Comparison of ENCODE assay signal across 8 mouse cellular contexts in the genomic region with DNA sequence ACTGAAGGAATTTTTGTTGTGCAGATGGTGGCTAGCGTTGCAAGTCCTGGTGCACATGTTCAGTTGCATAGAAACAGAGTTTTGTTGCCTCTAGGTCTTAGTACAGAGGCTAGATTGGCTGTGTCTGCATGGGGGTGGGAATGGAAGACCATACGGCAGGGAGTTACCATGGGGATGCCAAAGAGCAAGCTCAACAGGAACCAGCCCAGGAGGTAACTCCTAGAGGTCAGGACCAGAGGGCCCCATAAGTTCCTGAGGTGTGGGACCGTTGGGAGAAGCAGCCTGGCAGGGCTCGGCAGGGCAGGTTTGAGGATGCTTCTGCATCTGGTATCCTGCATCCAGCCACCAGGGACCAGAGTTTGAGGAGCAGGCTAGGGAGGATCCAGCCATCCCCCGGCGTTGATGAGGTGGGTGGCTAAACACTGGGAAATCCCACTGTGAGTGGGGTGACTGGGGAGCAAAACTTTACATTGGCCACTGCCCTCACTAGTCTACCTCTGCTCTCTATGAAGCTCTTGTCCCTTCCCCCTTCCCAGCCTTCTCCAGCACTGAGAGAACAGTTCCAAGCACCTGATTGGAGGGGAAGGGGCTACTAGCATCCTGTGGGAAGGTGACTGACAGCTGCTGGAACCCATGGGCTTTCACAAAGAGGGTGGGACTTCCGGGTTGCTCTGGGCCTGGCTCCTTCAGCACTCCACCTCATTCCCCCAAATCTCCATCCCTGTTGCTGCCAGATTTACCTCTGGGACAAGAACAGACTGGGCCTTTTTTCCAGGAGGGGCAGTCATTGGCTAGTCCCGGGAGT. TPM values are rescaled to one million over a fixed set of nuclear protein-coding genes. Genes with fewer than 3 reads are reported as not detected.
A peak's percentile ranks its signal among the peaks of the same experiment; 100 is the strongest.
DNase-seq lines count a peak whose midpoint lies in the region; ATAC-seq and TF ChIP-seq lines count a peak whose summit lies in the region.

No protein-coding gene starts in this region.

- no peaks in the 10 kb centered on the region for H3K9me3 ChIP-seq in erythroblast, embryonic 14.5 days (ENCODE audit: control insufficient read depth, low read length)
- H3K9me3 ChIP-seq in forebrain, embryonic 14.5 days (replicated peaks; ENCODE audit: control insufficient read depth, low read length) = no peaks in the 10 kb centered on the region
- H3K9me3 ChIP-seq in kidney, embryonic 16.5 days (ENCODE audit: low read length) = no peaks in the 10 kb centered on the region
- no peaks in the 10 kb centered on the region for H3K9me3 ChIP-seq in liver, embryonic 16.5 days (replicated peaks; ENCODE audit: control insufficient read depth, low read length)

- DNase-seq in Patski (ENCODE audit: low read depth, low spot score) = peak; percentile 44
- DNase-seq in forebrain, embryonic 14.5 days (ENCODE audit: low spot score) = peak; percentile 93
- DNase-seq in right cerebral cortex, adult 2 months (ENCODE audit: low spot score in 2 of 2) = peak; percentile 45 to 46
- DNase-seq in adrenal gland, adult 2 months = no peak

- CTCF ChIA-PET in Patski (lab: Charles Lee) = interaction anchor here (1.1 to 1.3 kb wide), 2 partner anchors 9 to 10 kb away, joined by 3 read pairs; no protein-coding TSS in a partner anchor

- H3K9ac ChIP-seq in forebrain, embryonic 14.5 days (ENCODE audit: low read length) = peak overlapping the region; percentile 89
- H3K9ac ChIP-seq in kidney, embryonic 16.5 days (replicated peaks; ENCODE audit: low read length) = peak overlapping the region; percentile 93
- peak overlapping the region; percentile 82 for H3K9ac ChIP-seq in liver, embryonic 16.5 days (ENCODE audit: low read depth, low read length)

- peak overlapping the region; percentile 39; the same call in 1 of the 2 replicates for H3K27ac ChIP-seq in forebrain, embryonic 14.5 days (ENCODE audit: low read depth, low read length)
- peak overlapping the region; percentile 27; the same call in 1 of the 2 replicates for H3K27ac ChIP-seq in kidney, embryonic 16.5 days (ENCODE audit: low read length)
- no peak overlapping the region for H3K27ac ChIP-seq in liver, embryonic 16.5 days (ENCODE audit: low read length)

- H3K36me3 ChIP-seq in erythroblast, embryonic 14.5 days (ENCODE audit: control insufficient read depth) = peaks cover 40% of the 10 kb centered on the region
- peaks cover 28% of the 10 kb centered on the region for H3K36me3 ChIP-seq in forebrain, embryonic 14.5 days (ENCODE audit: control insufficient read depth, insufficient read depth, low read length)
- H3K36me3 ChIP-seq in kidney, embryonic 16.5 days (ENCODE audit: insufficient read depth, low read length) = peaks cover 7% of the 10 kb centered on the region; the same call in 1 of the 2 replicates
- no peaks in the 10 kb centered on the region for H3K36me3 ChIP-seq in liver, embryonic 16.5 days (ENCODE audit: control insufficient read depth, insufficient read depth)

- peak overlapping the region; percentile 99 for H3K4me2 ChIP-seq in forebrain, embryonic 14.5 days (ENCODE audit: low read length)
- peak overlapping the region; percentile 96 for H3K4me2 ChIP-seq in kidney, embryonic 16.5 days (replicated peaks; ENCODE audit: low read depth, low read length)
- peak overlapping the region; percentile 92 for H3K4me2 ChIP-seq in liver, embryonic 16.5 days (ENCODE audit: low read depth, low read length)

- POLR2A ChIA-PET in Patski (lab: Charles Lee) = interaction anchor here (1.1 kb wide), 1 partner anchor 10 kb away, joined by 3 read pairs; no protein-coding TSS in a partner anchor

- H3K4me3 ChIP-seq in erythroblast, embryonic 14.5 days (replicated peaks) = peak overlapping the region; percentile 77
- H3K4me3 ChIP-seq in forebrain, embryonic 14.5 days (ENCODE audit: low read depth, low read length) = peak overlapping the region; percentile 89
- H3K4me3 ChIP-seq in kidney, embryonic 16.5 days (ENCODE audit: low read length) = peak overlapping the region; percentile 96
- H3K4me3 ChIP-seq in liver, embryonic 16.5 days (ENCODE audit: low read depth, low read length) = peak overlapping the region; percentile 80

- no peaks in the 10 kb centered on the region for H3K27me3 ChIP-seq in erythroblast, embryonic 14.5 days (ENCODE audit: control insufficient read depth)
- no peaks in the 10 kb centered on the region for H3K27me3 ChIP-seq in Patski
- H3K27me3 ChIP-seq in forebrain, embryonic 14.5 days (replicated peaks; ENCODE audit: control insufficient read depth, insufficient read depth, low read length) = no peaks in the 10 kb centered on the region
- no peaks in the 10 kb centered on the region for H3K27me3 ChIP-seq in kidney, embryonic 16.5 days (ENCODE audit: insufficient read depth, low read length)
- H3K27me3 ChIP-seq in liver, embryonic 16.5 days (ENCODE audit: control insufficient read depth, insufficient read depth, low read depth, low read length) = no peaks in the 10 kb centered on the region

- no peak for ATAC-seq in erythroblast, adult 5-6 weeks (replicated peaks; ENCODE audit: low FRiP score, poor library complexity, severe bottlenecking)
- ATAC-seq in Patski = peak; percentile 41
- ATAC-seq in forebrain, embryonic 14.5 days = peak; percentile 56
- peak; percentile 21; the same call in 1 of the 2 replicates for ATAC-seq in kidney, embryonic 16.5 days (ENCODE audit: low FRiP score, low TSS enrichment)
- no peak for ATAC-seq in liver, embryonic 16.5 days (ENCODE audit: low read depth)

- in situ Hi-C loops in Patski (cut with MboI; ENCODE audit: low pct_unique_long_range_greater_than_20kb) = no loop called here

- H3K4me1 ChIP-seq in erythroblast, embryonic 14.5 days (ENCODE audit: control insufficient read depth) = peaks cover 42% of the 10 kb centered on the region
- peaks cover 16% of the 10 kb centered on the region for H3K4me1 ChIP-seq in forebrain, embryonic 14.5 days (ENCODE audit: control insufficient read depth, insufficient read depth, low read length)
- H3K4me1 ChIP-seq in kidney, embryonic 16.5 days (ENCODE audit: insufficient read depth, low read length) = peaks cover 19% of the 10 kb centered on the region
- H3K4me1 ChIP-seq in liver, embryonic 16.5 days (ENCODE audit: control insufficient read depth, low read depth, low read length) = peaks cover 21% of the 10 kb centered on the region

- WGBS in forebrain, embryonic 14.5 days = 4% methylated on average over 8 of the region's 8 CpGs
- 4% methylated on average over 8 of the region's 8 CpGs for WGBS in kidney, embryonic 16.5 days
- WGBS in liver, embryonic 16.5 days (ENCODE audit: insufficient replicate concordance) = 28% methylated on average over 8 of the region's 8 CpGs

- no peak for TF ChIP-seq CTCF in Patski (IDR thresholded peaks at IDR 0.05)

RNA-seq across cellular contexts. Expression of a gene that starts 1.5 kb away (rescaled TPM):
- polyA plus RNA-seq in erythroblast, embryonic 14.5 days (2012) = 35.9 and 38.5 TPM in 2 replicates
- total RNA-seq in erythroblast, adult 5-6 weeks (2015; ENCODE audit: low replicate concordance) = 20.0 and 61.4 TPM in 2 replicates
- total RNA-seq in erythroblast, adult 5-6 weeks (2017; ENCODE audit: low replicate concordance) = 46.6 and 75.3 TPM in 2 replicates
- 117 TPM for polyA plus RNA-seq in Patski (2021)
- 81.5 and 109 TPM in 2 replicates for polyA plus RNA-seq in forebrain, embryonic 14.5 days (2014; fragmentation: Nextera tagmentation; extraction: Ambion mirVana)
- 129 and 141 TPM in 2 replicates for polyA plus RNA-seq in kidney, embryonic 16.5 days (2015; fragmentation: Nextera tagmentation; extraction: Ambion mirVana)
- 36.1 and 37.2 TPM in 2 replicates for polyA plus RNA-seq in liver, embryonic 16.5 days (2015; fragmentation: Nextera tagmentation; extraction: Ambion mirVana)
- total RNA-seq in adrenal gland, adult 2 months (2021) = 10 to 100 TPM; 52.7 to 63.7 TPM
- 93.5 and 97.9 TPM in 2 replicates for polyA plus RNA-seq in adrenal gland, adult 2 months (2012; rRNA removed)

RNA-seq across cellular contexts. Expression of a gene that starts 6.2 kb away (rescaled TPM):
- 3.4 and 4.0 TPM in 2 replicates for polyA plus RNA-seq in erythroblast, embryonic 14.5 days (2012)
- total RNA-seq in erythroblast, adult 5-6 weeks (2015; ENCODE audit: low replicate concordance) = 3.1 and 3.6 TPM in 2 replicates
- total RNA-seq in erythroblast, adult 5-6 weeks (2017; ENCODE audit: low replicate concordance) = 5.3 and 15.2 TPM in 2 replicates
- polyA plus RNA-seq in Patski (2021) = 66.0 TPM
- 68.8 and 83.7 TPM in 2 replicates for polyA plus RNA-seq in forebrain, embryonic 14.5 days (2014; fragmentation: Nextera tagmentation; extraction: Ambion mirVana)
- polyA plus RNA-seq in kidney, embryonic 16.5 days (2015; fragmentation: Nextera tagmentation; extraction: Ambion mirVana) = 46.2 and 47.2 TPM in 2 replicates
- 14.1 and 15.3 TPM in 2 replicates for polyA plus RNA-seq in liver, embryonic 16.5 days (2015; fragmentation: Nextera tagmentation; extraction: Ambion mirVana)
- total RNA-seq in adrenal gland, adult 2 months (2021) = 10 to 100 TPM; 83.2 to 83.8 TPM
- 67.8 and 91.2 TPM in 2 replicates for polyA plus RNA-seq in adrenal gland, adult 2 months (2012; rRNA removed)

RNA-seq across cellular contexts. Expression of a gene that starts 28.6 kb away (rescaled TPM):
- polyA plus RNA-seq in erythroblast, embryonic 14.5 days (2012) = not detected in 2 replicates
- not detected in 2 replicates for total RNA-seq in erythroblast, adult 5-6 weeks (2015; ENCODE audit: low replicate concordance)
- not detected in 2 replicates for total RNA-seq in erythroblast, adult 5-6 weeks (2017; ENCODE audit: low replicate concordance)
- 7.1 TPM for polyA plus RNA-seq in Patski (2021)
- polyA plus RNA-seq in forebrain, embryonic 14.5 days (2014; fragmentation: Nextera tagmentation; extraction: Ambion mirVana) = 0.04 and 0.07 TPM in 2 replicates
- 0.18 and 0.32 TPM in 2 replicates for polyA plus RNA-seq in kidney, embryonic 16.5 days (2015; fragmentation: Nextera tagmentation; extraction: Ambion mirVana)
- polyA plus RNA-seq in liver, embryonic 16.5 days (2015; fragmentation: Nextera tagmentation; extraction: Ambion mirVana) = 0.05 and 0.13 TPM in 2 replicates
- total RNA-seq in adrenal gland, adult 2 months (2021) = 100 to 1,000 TPM in 1 of 2 experiments, 10 to 100 TPM in 1; 92.6 to 121 TPM
- polyA plus RNA-seq in adrenal gland, adult 2 months (2012; rRNA removed) = 100 and 184 TPM in 2 replicates

RNA-seq across cellular contexts. Expression of a gene that starts 36.4 kb away (rescaled TPM):
- not detected in 2 replicates for polyA plus RNA-seq in erythroblast, embryonic 14.5 days (2012)
- 0.58 TPM in 1 of 2 replicates, not detected in the other for total RNA-seq in erythroblast, adult 5-6 weeks (2015; ENCODE audit: low replicate concordance)
- total RNA-seq in erythroblast, adult 5-6 weeks (2017; ENCODE audit: low replicate concordance) = 0.60 and 0.98 TPM in 2 replicates
- polyA plus RNA-seq in Patski (2021) = 0.55 TPM
- 0.42 and 0.67 TPM in 2 replicates for polyA plus RNA-seq in forebrain, embryonic 14.5 days (2014; fragmentation: Nextera tagmentation; extraction: Ambion mirVana)
- 1.6 and 2.6 TPM in 2 replicates for polyA plus RNA-seq in kidney, embryonic 16.5 days (2015; fragmentation: Nextera tagmentation; extraction: Ambion mirVana)
- polyA plus RNA-seq in liver, embryonic 16.5 days (2015; fragmentation: Nextera tagmentation; extraction: Ambion mirVana) = 5.2 and 9.7 TPM in 2 replicates
- total RNA-seq in adrenal gland, adult 2 months (2021) = 10 to 100 TPM; 59.5 to 71.9 TPM
- polyA plus RNA-seq in adrenal gland, adult 2 months (2012; rRNA removed) = 42.9 and 91.7 TPM in 2 replicates

RNA-seq across cellular contexts. Expression of a gene that starts 40.7 kb away (rescaled TPM):
- 10.0 and 11.6 TPM in 2 replicates for polyA plus RNA-seq in erythroblast, embryonic 14.5 days (2012)
- 6.1 and 16.3 TPM in 2 replicates for total RNA-seq in erythroblast, adult 5-6 weeks (2015; ENCODE audit: low replicate concordance)
- 18.5 and 25.2 TPM in 2 replicates for total RNA-seq in erythroblast, adult 5-6 weeks (2017; ENCODE audit: low replicate concordance)
- polyA plus RNA-seq in Patski (2021) = 18.0 TPM
- polyA plus RNA-seq in forebrain, embryonic 14.5 days (2014; fragmentation: Nextera tagmentation; extraction: Ambion mirVana) = 6.8 and 6.9 TPM in 2 replicates
- polyA plus RNA-seq in kidney, embryonic 16.5 days (2015; fragmentation: Nextera tagmentation; extraction: Ambion mirVana) = 26.0 and 28.4 TPM in 2 replicates
- 14.5 TPM in 2 replicates for polyA plus RNA-seq in liver, embryonic 16.5 days (2015; fragmentation: Nextera tagmentation; extraction: Ambion mirVana)
- 1 to 10 TPM; 1.6 to 2.5 TPM for total RNA-seq in adrenal gland, adult 2 months (2021)
- polyA plus RNA-seq in adrenal gland, adult 2 months (2012; rRNA removed) = 1.5 and 2.0 TPM in 2 replicates

Comparison
In these comparisons a context has a peak if more than half of its experiments do, and no peak if none do; other contexts are left out.
1. ATAC-seq: peak in Patski (single experiment), forebrain, embryonic 14.5 days (single experiment) and kidney, embryonic 16.5 days (single experiment); none in erythroblast, adult 5-6 weeks (single experiment) and liver, embryonic 16.5 days (single experiment).
2. RNA of a gene that starts 28.6 kb away (polyA plus RNA-seq): 100 to 184 TPM in adrenal gland, adult 2 months; 7.1 TPM in Patski (single experiment), 0.18 to 0.32 TPM in kidney, embryonic 16.5 days, 0.05 to 0.13 TPM in liver, embryonic 16.5 days, 0.04 to 0.07 TPM in forebrain, embryonic 14.5 days and not detected in erythroblast, embryonic 14.5 days; every median in the first group is over 10 times any median in the second.
3. Peak in every context shown above with its lines, with median percentiles within 50 percentile points of each other: H3K4me3 ChIP-seq, H3K4me2 ChIP-seq and H3K9ac ChIP-seq.